Mouse (Mus musculus) cortical plate, adult 2 months (tissue): ENCODE measurements around the gene Naa40.

Experiments
- CTCF ChIP-seq: fragments of 200-500 bp; IDR thresholded peaks from 2 replicates; pipeline ENCODE4 v1.5.1; 2011; ENCODE audit warnings: mild to moderate bottlenecking, control low read depth, low read length; ENCODE audit not compliant: insufficient read depth; ENCODE audit errors: extremely low read depth
- POLR2A ChIP-seq: fragments of 200-500 bp; IDR thresholded peaks from 2 replicates; pipeline ENCODE4 v1.6.1; 2011; ENCODE audit warnings: mild to moderate bottlenecking, low read length, control low read depth; ENCODE audit not compliant: insufficient read depth; ENCODE audit errors: extremely low read depth

DNA sequence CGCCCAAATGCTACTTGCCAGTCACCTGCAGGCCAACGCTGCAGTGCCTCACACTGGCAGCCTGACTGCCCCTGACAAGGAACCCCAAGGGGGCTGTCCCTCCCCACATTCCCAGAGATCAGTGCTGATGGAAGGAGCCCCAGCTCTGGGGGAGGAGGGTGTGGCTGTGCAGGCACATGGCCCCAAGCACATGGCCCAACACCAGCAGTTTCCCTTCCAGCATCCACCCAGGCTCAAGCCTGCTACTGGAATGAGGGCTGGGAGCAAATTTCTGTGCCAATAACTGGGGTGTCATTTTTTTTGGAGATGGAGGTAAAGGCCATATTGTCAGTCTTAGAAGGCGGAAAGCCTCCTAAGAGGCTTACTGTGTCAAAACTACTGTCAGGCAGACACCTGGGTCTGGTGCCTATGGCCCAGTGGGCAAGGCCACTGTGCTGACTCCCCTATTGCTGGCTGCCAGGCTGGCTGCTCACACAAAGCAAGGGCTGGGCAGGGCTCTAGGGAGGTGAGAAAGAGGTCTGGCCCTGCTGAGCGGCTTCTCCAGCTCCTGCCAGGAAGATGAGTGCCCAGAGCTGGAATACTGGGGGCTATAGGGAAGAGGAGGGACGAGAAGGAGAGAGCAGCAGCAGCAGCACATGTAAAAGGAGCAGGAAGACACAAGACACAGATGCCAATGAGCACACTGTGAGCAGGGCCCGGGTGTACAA is 37.4 kb upstream of the Naa40 start:
- TF ChIP-seq CTCF (no peak), POLR2A (no peak)
